Mouse (Mus musculus) intestine, embryonic 16.5 days (tissue): ENCODE results near the gene Kcnk5. TPM values are rescaled to one million over a fixed set of nuclear protein-coding genes. Genes with fewer than 3 reads are reported as not detected.

Experiments used
- ATAC-seq: fragments of 200-750 bp; cut with Nextera tagmentation; 2 replicates; pipeline ENCODE4 v1.8.0; 2017; ENCODE audit warnings: moderate TSS enrichment, moderate library complexity
- H3K27ac ChIP-seq: fragments of 300-500 bp; sonication (generic); 2 replicates; pipeline ENCODE4 v1.5.1; 2014; ENCODE audit warnings: mild to moderate bottlenecking, low read length
- H3K27me3 ChIP-seq: fragments of 300-500 bp; sonication (generic); replicated peaks from 2 replicates; pipeline ENCODE4 v1.6.1; 2014; ENCODE audit warnings: low read length, control low read depth, mixed read lengths; ENCODE audit not compliant: control insufficient read depth, insufficient read depth
- H3K36me3 ChIP-seq: fragments of 300-500 bp; sonication (generic); 2 replicates; pipeline ENCODE4 v1.6.1; 2014; ENCODE audit warnings: low read length, control low read depth; ENCODE audit not compliant: control insufficient read depth, insufficient read depth
- H3K4me1 ChIP-seq: fragments of 300-500 bp; sonication (generic); 2 replicates; pipeline ENCODE4 v1.6.1; 2014; ENCODE audit warnings: low read length, control low read depth, mixed read lengths; ENCODE audit not compliant: control insufficient read depth, insufficient read depth
- H3K4me2 ChIP-seq: fragments of 300-500 bp; sonication (generic); 2 replicates; pipeline ENCODE4 v1.6.1; 2014; ENCODE audit warnings: low read depth, low read length, control low read depth
- H3K4me3 ChIP-seq: fragments of 300-500 bp; sonication (generic); 2 replicates; pipeline ENCODE4 v1.5.1; 2014; ENCODE audit warnings: mild to moderate bottlenecking, low read length
- H3K9ac ChIP-seq: fragments of 300-500 bp; sonication (generic); 2 replicates; pipeline ENCODE4 v1.6.1; 2014; ENCODE audit warnings: low read depth, low read length
- H3K9me3 ChIP-seq: fragments of 300-500 bp; sonication (generic); 2 replicates; pipeline ENCODE4 v1.6.1; 2016; ENCODE audit warnings: low read length, control low read depth; ENCODE audit not compliant: control insufficient read depth
- WGBS: fragments of 180-500 bp; shearing (Covaris S2); extraction: QIAGEN DNeasy Blood & Tissue Kit; methylation state at CpG from one replicate; pipeline ENCODE4 v1.1.7; 2014; 5-methylcytosine and 5-hydroxymethylcytosine counted together
- polyA plus RNA-seq: library from polyadenylated mRNA; unstranded; fragments of >200 nt; fragmentation: Nextera tagmentation; extraction: Ambion mirVana; gene quantifications from 2 replicates; pipeline ENCODE4 v1.2.1, GENCODE M21; 2015

The Kcnk5 gene
- polyA plus RNA-seq, 1 experiment from 2014 or later: 10.9 TPM

GRCm38 (mm10) chr14:20175114-20175513, 6.5 kb downstream of the Kcnk5 start:
- H3K27ac ChIP-seq: no peak overlapping the region
- H3K4me1 ChIP-seq: peaks cover 17% of the 10 kb centered on the region
- H3K9me3 ChIP-seq: no peaks in the 10 kb centered on the region
- no peaks in the 10 kb centered on the region for H3K27me3 ChIP-seq
- no peak for ATAC-seq
- H3K4me2 ChIP-seq: no peak overlapping the region
- H3K9ac ChIP-seq: no peak overlapping the region
- no peak overlapping the region for H3K4me3 ChIP-seq
- 94% methylated on average over 7 of the region's 7 CpGs for WGBS
- H3K36me3 ChIP-seq: no peaks in the 10 kb centered on the region

- Histone ChIP-seq H3K27ac (no peak overlapping the region), H3K36me3 (no peaks in the 10 kb centered on the region), H3K4me3 (no peak overlapping the region), H3K4me1 (peaks cover 14% of the 10 kb centered on the region), H3K4me2 (no peak overlapping the region), H3K9me3 (no peaks in the 10 kb centered on the region), H3K9ac (no peak overlapping the region), H3K27me3 (no peaks in the 10 kb centered on the region)
- WGBS: 84% methylated on average over 6 of the region's 6 CpGs
- no peak for ATAC-seq
Observed at GRCm38 (mm10) chr14:20174696-20175095, 6.9 kb downstream of the Kcnk5 start.

- H3K4me1 ChIP-seq: peaks cover 10% of the 10 kb centered on the region
- no peak overlapping the region for H3K4me2 ChIP-seq
- ATAC-seq: no peak
- H3K36me3 ChIP-seq: no peaks in the 10 kb centered on the region
- no peaks in the 10 kb centered on the region for H3K9me3 ChIP-seq
- no peak overlapping the region for H3K27ac ChIP-seq
- 90% methylated on average over 14 of the region's 14 CpGs for WGBS
- H3K4me3 ChIP-seq: no peak overlapping the region
- H3K9ac ChIP-seq: no peak overlapping the region
- H3K27me3 ChIP-seq: no peaks in the 10 kb centered on the region
Observed at GRCm38 (mm10) chr14:20173873-20174490, 7.6 kb downstream of the Kcnk5 start.

DNA sequence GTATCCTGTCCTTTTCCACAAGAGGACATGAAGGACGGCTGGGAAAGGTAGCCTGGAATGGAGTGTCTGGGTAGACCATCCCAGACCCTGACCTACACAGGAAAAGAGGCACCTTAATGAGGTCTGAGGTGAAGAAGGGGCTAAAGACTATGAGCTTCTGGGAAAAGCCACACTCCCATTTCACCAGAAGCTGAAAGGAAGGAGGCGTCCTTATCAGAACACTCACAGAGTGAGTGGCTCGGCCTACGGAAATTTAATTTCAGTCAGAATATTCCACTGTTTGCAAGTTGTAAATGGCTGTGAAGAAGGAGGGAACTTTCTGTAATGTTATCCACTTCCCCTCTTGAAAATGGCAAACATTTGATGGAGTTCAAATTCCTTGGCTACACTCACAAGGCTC, 8.7 kb downstream of the Kcnk5 start:
- Histone ChIP-seq H3K4me3 (no peak overlapping the region), H3K9me3 (no peaks in the 10 kb centered on the region), H3K27me3 (no peaks in the 10 kb centered on the region), H3K27ac (no peak overlapping the region), H3K36me3 (no peaks in the 10 kb centered on the region), H3K4me2 (no peak overlapping the region), H3K9ac (no peak overlapping the region), H3K4me1 (peaks cover 2% of the 10 kb centered on the region; the same call in 1 of the 2 replicates)
- no peak for ATAC-seq
- 76% methylated on average over 4 of the region's 4 CpGs for WGBS

DNA sequence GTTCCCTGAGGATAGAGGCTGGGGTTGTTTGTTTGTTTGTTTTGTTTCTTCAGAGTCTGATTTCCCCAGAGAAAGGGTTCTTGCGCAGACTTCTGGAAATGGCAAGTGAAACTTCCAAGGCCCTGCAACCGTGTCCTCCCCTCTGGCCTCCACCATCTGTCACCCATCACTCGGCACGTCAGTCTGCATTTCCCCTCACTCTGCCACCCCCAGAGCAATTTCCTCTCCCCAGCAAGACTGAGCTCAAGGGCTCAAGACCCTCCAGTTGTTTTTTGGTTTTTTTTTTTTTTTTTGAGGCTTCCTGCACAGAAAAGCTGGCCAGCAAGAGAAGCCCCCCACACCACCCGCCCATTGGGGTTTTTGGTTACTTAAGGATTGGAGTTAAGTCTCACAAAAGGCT, 9.1 kb downstream of the Kcnk5 start:
- H3K27me3 ChIP-seq: no peaks in the 10 kb centered on the region
- WGBS: 82% methylated on average over 5 of the region's 5 CpGs
- peaks cover 3% of the 10 kb centered on the region for H3K4me1 ChIP-seq
- H3K9me3 ChIP-seq: no peaks in the 10 kb centered on the region
- ATAC-seq: no peak
- no peak overlapping the region for H3K9ac ChIP-seq
- H3K4me2 ChIP-seq: no peak overlapping the region
- no peak overlapping the region for H3K4me3 ChIP-seq
- H3K27ac ChIP-seq: no peak overlapping the region
- H3K36me3 ChIP-seq: no peaks in the 10 kb centered on the region

GRCm38 (mm10) chr14:20171840-20172239, 9.8 kb downstream of the Kcnk5 start:
- Histone ChIP-seq H3K4me1 (peaks cover 10% of the 10 kb centered on the region), H3K27ac (no peak overlapping the region), H3K9me3 (no peaks in the 10 kb centered on the region), H3K27me3 (no peaks in the 10 kb centered on the region), H3K9ac (no peak overlapping the region), H3K4me3 (no peak overlapping the region), H3K4me2 (no peak overlapping the region), H3K36me3 (no peaks in the 10 kb centered on the region)
- 82% methylated on average over 3 of the region's 3 CpGs for WGBS
- ATAC-seq: no peak

GRCm38 (mm10) chr14:20169251-20169650, 12.4 kb downstream of the Kcnk5 start:
- ATAC-seq: no peak
- no peaks in the 10 kb centered on the region for H3K27me3 ChIP-seq
- H3K36me3 ChIP-seq: no peaks in the 10 kb centered on the region
- H3K9me3 ChIP-seq: no peaks in the 10 kb centered on the region
- no peak overlapping the region for H3K4me3 ChIP-seq
- H3K4me2 ChIP-seq: no peak overlapping the region
- H3K4me1 ChIP-seq: peaks cover 28% of the 10 kb centered on the region
- H3K27ac ChIP-seq: no peak overlapping the region
- 90% methylated on average over 4 of the region's 4 CpGs for WGBS
- no peak overlapping the region for H3K9ac ChIP-seq

DNA sequence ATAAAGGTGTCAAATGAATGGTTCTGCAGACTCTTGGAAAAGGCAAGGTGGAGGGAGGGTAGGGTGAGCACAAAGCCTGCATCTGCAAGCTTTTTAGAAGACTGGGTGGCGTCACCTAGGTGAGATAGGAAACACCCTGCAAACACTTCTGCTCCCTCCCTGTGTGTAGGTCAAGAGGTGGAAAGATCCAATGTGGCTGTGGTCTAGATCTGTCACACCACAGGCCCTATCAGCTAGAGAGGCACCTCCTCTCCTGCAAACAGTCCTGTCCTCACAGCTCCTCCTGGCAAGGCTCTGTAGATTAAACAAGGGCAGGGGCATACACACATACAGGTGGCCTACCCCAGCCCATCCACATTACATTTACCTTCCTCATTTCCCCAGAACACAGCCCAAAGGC, 13.1 kb downstream of the Kcnk5 start:
- no peak overlapping the region for H3K27ac ChIP-seq
- no peak for ATAC-seq
- H3K36me3 ChIP-seq: no peaks in the 10 kb centered on the region
- H3K9ac ChIP-seq: no peak overlapping the region
- H3K27me3 ChIP-seq: no peaks in the 10 kb centered on the region
- 90% methylated on average over 1 of the region's 1 CpGs for WGBS
- no peak overlapping the region for H3K4me3 ChIP-seq
- H3K9me3 ChIP-seq: no peaks in the 10 kb centered on the region
- no peak overlapping the region for H3K4me2 ChIP-seq
- peaks cover 30% of the 10 kb centered on the region for H3K4me1 ChIP-seq

DNA sequence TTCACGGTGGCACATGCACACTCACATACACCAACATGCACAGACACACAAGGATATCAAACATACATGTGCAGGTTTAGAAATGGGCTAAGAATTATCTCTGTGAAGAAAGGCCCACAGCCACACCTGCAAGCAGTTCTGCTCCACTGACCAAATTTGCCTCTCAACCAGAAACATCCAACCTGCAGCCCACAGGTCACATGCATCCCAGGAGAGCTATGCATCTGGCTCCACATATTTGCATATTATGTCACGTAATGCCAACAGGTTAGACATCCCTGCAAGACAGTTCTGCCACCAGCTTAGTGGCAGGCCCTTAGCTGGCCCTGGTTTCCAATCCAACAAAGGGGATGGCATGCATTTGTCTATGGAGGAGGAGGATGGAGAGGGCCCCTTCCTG, 13.6 kb downstream of the Kcnk5 start:
- H3K4me3 ChIP-seq: no peak overlapping the region
- no peak for ATAC-seq
- no peaks in the 10 kb centered on the region for H3K36me3 ChIP-seq
- H3K27me3 ChIP-seq: no peaks in the 10 kb centered on the region
- H3K4me1 ChIP-seq: peaks cover 33% of the 10 kb centered on the region
- H3K9ac ChIP-seq: no peak overlapping the region
- no peak overlapping the region for H3K4me2 ChIP-seq
- H3K9me3 ChIP-seq: no peaks in the 10 kb centered on the region
- 87% methylated on average over 2 of the region's 2 CpGs for WGBS
- no peak overlapping the region for H3K27ac ChIP-seq

GRCm38 (mm10) chr14:20165413-20165812, 16.2 kb downstream of the Kcnk5 start:
- no peak for ATAC-seq
- 0 out of 2 replicates have a peak overlapping the region, but pooled peaks have one; percentile 30 for H3K27ac ChIP-seq

More at GRCm38 (mm10) chr14:20165413-20165812, 16.2 kb downstream of the Kcnk5 start:
- Histone ChIP-seq H3K9me3 (no peaks in the 10 kb centered on the region), H3K4me3 (no peak overlapping the region), H3K9ac (no peak overlapping the region), H3K4me1 (peaks cover 43% of the 10 kb centered on the region), H3K36me3 (no peaks in the 10 kb centered on the region), H3K27me3 (no peaks in the 10 kb centered on the region), H3K4me2 (no peak overlapping the region)
- WGBS: 64% methylated on average over 1 of the region's 1 CpGs
